In the genomic region with DNA sequence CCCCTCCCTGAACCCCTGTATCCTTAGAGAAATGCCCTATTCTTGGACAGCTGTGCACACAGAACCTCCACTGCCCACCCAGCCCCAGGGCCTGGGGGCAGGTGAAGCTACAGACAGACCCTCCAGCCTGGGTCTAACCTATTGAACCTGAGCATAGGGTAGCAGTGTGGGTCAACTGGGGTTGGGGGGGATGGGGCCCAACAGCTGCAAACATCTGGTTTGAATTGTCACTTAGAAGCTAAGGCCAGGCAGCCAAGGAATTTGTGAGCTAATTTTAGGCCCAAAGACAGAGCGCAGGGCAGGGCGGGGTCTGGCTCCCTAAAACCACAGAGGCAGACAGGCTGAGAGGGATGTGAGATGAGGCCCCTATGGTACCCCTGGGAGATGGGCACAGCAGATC, we compare ENCODE assay signal across 14 mouse cellular contexts. TPM values are rescaled to one million over a fixed set of nuclear protein-coding genes. Genes with fewer than 3 reads are reported as not detected.
DNase-seq lines count a peak whose midpoint lies in the region; ATAC-seq and TF ChIP-seq lines count a peak whose summit lies in the region.
"Had no signal": no experiment of that assay in that cellular context is flagged by ENCODE, and none has a peak within 500 bp of the region (broad histone marks: within the 10 kb centered on the region; RNA-seq: fewer than 3 reads in every experiment).

No protein-coding gene starts in this region.

- no peak overlapping the region for H3K27ac ChIP-seq in heart, embryonic 11.5 days (ENCODE audit: low read depth, low read length)
- peak overlapping the region; percentile 50 for H3K27ac ChIP-seq in lung, embryonic 15.5 days
- peak overlapping the region; percentile 85 for H3K27ac ChIP-seq in limb, embryonic 10.5 days
- no peak overlapping the region for H3K27ac ChIP-seq in stomach, postnatal 0 days (replicated peaks)
- H3K27ac ChIP-seq: hindbrain, embryonic 13.5 days; liver, embryonic 14.5 days; midbrain, embryonic 13.5 days had no signal

- no peak; the same call in 1 of the 2 replicates for ATAC-seq in heart, embryonic 11.5 days (replicated peaks; ENCODE audit: insufficient number of reproducible peaks, low FRiP score, low TSS enrichment)
- ATAC-seq in lung, embryonic 15.5 days (ENCODE audit: borderline replicate concordance, extremely low read depth, low FRiP score, low TSS enrichment): peak; percentile 37
- peak; percentile 57; the same call in 1 of the 2 replicates for ATAC-seq in stomach, postnatal 0 days (ENCODE audit: low FRiP score, low TSS enrichment)
- ATAC-seq: midbrain, embryonic 13.5 days had no signal

- WGBS in heart, embryonic 11.5 days (ENCODE audit: insufficient replicate concordance): 40% methylated on average over 2 of the region's 2 CpGs
- WGBS in lung, embryonic 15.5 days: 52% methylated on average over 2 of the region's 2 CpGs
- WGBS in limb, embryonic 10.5 days: 12% methylated on average over 2 of the region's 2 CpGs
- WGBS in stomach, postnatal 0 days: 51% methylated on average over 2 of the region's 2 CpGs

- H3K4me2 ChIP-seq in heart, embryonic 11.5 days: no peak overlapping the region
- H3K4me2 ChIP-seq in lung, embryonic 15.5 days: no peak overlapping the region
- H3K4me2 ChIP-seq in stomach, postnatal 0 days (replicated peaks; ENCODE audit: low read depth): no peak overlapping the region
- H3K4me2 ChIP-seq: hindbrain, embryonic 13.5 days; midbrain, embryonic 13.5 days had no signal

- TF ChIP-seq EP300 in stomach, postnatal 0 days (optimal IDR thresholded peaks at IDR 0.05): no peak

- H3K9me3 ChIP-seq in heart, embryonic 11.5 days (replicated peaks; ENCODE audit: control insufficient read depth, low read length): no peaks in the 10 kb centered on the region
- no peaks in the 10 kb centered on the region for H3K9me3 ChIP-seq in lung, embryonic 15.5 days
- H3K9me3 ChIP-seq in limb, embryonic 10.5 days (replicated peaks): no peaks in the 10 kb centered on the region
- H3K9me3 ChIP-seq in stomach, postnatal 0 days (ENCODE audit: control insufficient read depth, low read length): no peaks in the 10 kb centered on the region

- no peak for TF ChIP-seq CTCF in stomach, postnatal 0 days (IDR thresholded peaks at IDR 0.05; ENCODE audit: low read depth)

- no peak overlapping the region for H3K4me3 ChIP-seq in heart, embryonic 11.5 days (ENCODE audit: low read depth, low read length)
- H3K4me3 ChIP-seq in lung, embryonic 15.5 days: no peak overlapping the region
- H3K4me3 ChIP-seq in limb, embryonic 10.5 days: peak overlapping the region; percentile 30
- H3K4me3 ChIP-seq in stomach, postnatal 0 days (ENCODE audit: low read depth, low read length): no peak overlapping the region
- H3K4me3 ChIP-seq: hindbrain, embryonic 13.5 days; midbrain, embryonic 13.5 days had no signal

- H3K27me3 ChIP-seq in heart, embryonic 11.5 days (ENCODE audit: control insufficient read depth, insufficient read depth, low read length): peaks cover 5% of the 10 kb centered on the region
- H3K27me3 ChIP-seq in lung, embryonic 15.5 days: no peaks in the 10 kb centered on the region
- no peaks in the 10 kb centered on the region for H3K27me3 ChIP-seq in limb, embryonic 10.5 days (ENCODE audit: low read depth, poor library complexity, severe bottlenecking)
- no peaks in the 10 kb centered on the region for H3K27me3 ChIP-seq in stomach, postnatal 0 days (ENCODE audit: control insufficient read depth, insufficient read depth, low read length)
- H3K27me3 ChIP-seq: midbrain, embryonic 13.5 days had no signal

- no peaks in the 10 kb centered on the region for H3K36me3 ChIP-seq in heart, embryonic 11.5 days (ENCODE audit: control insufficient read depth, insufficient read depth, low read length)
- no peaks in the 10 kb centered on the region for H3K36me3 ChIP-seq in lung, embryonic 15.5 days
- H3K36me3 ChIP-seq in limb, embryonic 10.5 days: no peaks in the 10 kb centered on the region
- H3K36me3 ChIP-seq in stomach, postnatal 0 days (ENCODE audit: control insufficient read depth, insufficient read depth, low read length): no peaks in the 10 kb centered on the region
- H3K36me3 ChIP-seq: hindbrain, embryonic 13.5 days; midbrain, embryonic 13.5 days had no signal

- 0 out of 2 replicates have a peak overlapping the region, but pooled peaks have one; percentile 10 for H3K9ac ChIP-seq in heart, embryonic 11.5 days (ENCODE audit: low read depth, low read length)
- H3K9ac ChIP-seq in lung, embryonic 15.5 days: no peak overlapping the region
- no peak overlapping the region for H3K9ac ChIP-seq in stomach, postnatal 0 days (ENCODE audit: low read length)
- H3K9ac ChIP-seq: hindbrain, embryonic 13.5 days; liver, embryonic 14.5 days; midbrain, embryonic 13.5 days had no signal

- H3K4me1 ChIP-seq in heart, embryonic 11.5 days (ENCODE audit: control insufficient read depth, insufficient read depth, low read length): peaks cover 5% of the 10 kb centered on the region; the same call in 1 of the 2 replicates
- H3K4me1 ChIP-seq in lung, embryonic 15.5 days: peaks cover 22% of the 10 kb centered on the region
- peaks cover 60% of the 10 kb centered on the region for H3K4me1 ChIP-seq in limb, embryonic 10.5 days
- no peaks in the 10 kb centered on the region; the same call in 1 of the 2 replicates for H3K4me1 ChIP-seq in stomach, postnatal 0 days (replicated peaks; ENCODE audit: control insufficient read depth, insufficient read depth)
- H3K4me1 ChIP-seq: hindbrain, embryonic 13.5 days; midbrain, embryonic 13.5 days had no signal

- no peak for DNase-seq in heart, adult 18-20 months
- no peak for DNase-seq in lung, adult 18-20 months
- peak; percentile 81 for DNase-seq in limb, embryonic 10.5 days (ENCODE audit: low spot score)
- no peak for DNase-seq in stomach, postnatal 0 days (ENCODE audit: low spot score)
- DNase-seq in ovary, postnatal 36 days (ENCODE audit: low spot score): no peak
- no peak for DNase-seq in layer of hippocampus, adult 9-11 months
- DNase-seq: adrenal gland, adult 2 months; right cerebral cortex, postnatal 4 days; thymus, adult 18-20 months had no signal

RNA-seq across cellular contexts. Expression of gene Tmem119, which starts 7.9 kb away (rescaled TPM):
- 11.7 and 12.3 TPM in 2 replicates for polyA plus RNA-seq in heart, embryonic 11.5 days (2014; fragmentation: Nextera tagmentation; extraction: Ambion mirVana)
- 1 to 10 TPM; 2.7 to 5.1 TPM for total RNA-seq in heart, adult 18-20 months (2021)
- polyA plus RNA-seq in lung, embryonic 15.5 days (2015; fragmentation: Nextera tagmentation; extraction: Ambion mirVana): 47.0 and 48.1 TPM in 2 replicates
- polyA plus RNA-seq in limb, embryonic 10.5 days (2016; fragmentation: Nextera tagmentation; extraction: Ambion mirVana): 159 and 218 TPM in 2 replicates
- polyA plus RNA-seq in stomach, postnatal 0 days (2015; fragmentation: Nextera tagmentation; extraction: Ambion mirVana): 35.3 and 36.6 TPM in 2 replicates

RNA-seq across cellular contexts. Expression of gene Selplg, which starts 24.3 kb away (rescaled TPM):
- 0.97 and 1.5 TPM in 2 replicates for polyA plus RNA-seq in heart, embryonic 11.5 days (2014; fragmentation: Nextera tagmentation; extraction: Ambion mirVana)
- 1 to 10 TPM; 4.4 to 7.3 TPM for total RNA-seq in heart, adult 18-20 months (2021)
- 4.6 and 8.2 TPM in 2 replicates for polyA plus RNA-seq in lung, embryonic 15.5 days (2015; fragmentation: Nextera tagmentation; extraction: Ambion mirVana)
- polyA plus RNA-seq in limb, embryonic 10.5 days (2016; fragmentation: Nextera tagmentation; extraction: Ambion mirVana): 0.60 and 0.80 TPM in 2 replicates
- polyA plus RNA-seq in stomach, postnatal 0 days (2015; fragmentation: Nextera tagmentation; extraction: Ambion mirVana): 2.0 and 2.6 TPM in 2 replicates

RNA-seq across cellular contexts. Expression of gene Iscu, which starts 35.6 kb away (rescaled TPM):
- 104 and 106 TPM in 2 replicates for polyA plus RNA-seq in heart, embryonic 11.5 days (2014; fragmentation: Nextera tagmentation; extraction: Ambion mirVana)
- 100 to 1,000 TPM; 207 to 210 TPM for total RNA-seq in heart, adult 18-20 months (2021)
- 108 and 111 TPM in 2 replicates for polyA plus RNA-seq in lung, embryonic 15.5 days (2015; fragmentation: Nextera tagmentation; extraction: Ambion mirVana)
- polyA plus RNA-seq in limb, embryonic 10.5 days (2016; fragmentation: Nextera tagmentation; extraction: Ambion mirVana): 106 and 112 TPM in 2 replicates
- polyA plus RNA-seq in stomach, postnatal 0 days (2015; fragmentation: Nextera tagmentation; extraction: Ambion mirVana): 154 and 166 TPM in 2 replicates

RNA-seq across cellular contexts. Expression of gene Sart3, which starts 35.9 kb away (rescaled TPM):
- 31.6 and 35.3 TPM in 2 replicates for polyA plus RNA-seq in heart, embryonic 11.5 days (2014; fragmentation: Nextera tagmentation; extraction: Ambion mirVana)
- 10 to 100 TPM in 1 of 2 experiments, 1 to 10 TPM in 1; 9.9 to 11.3 TPM for total RNA-seq in heart, adult 18-20 months (2021)
- 55.4 and 58.8 TPM in 2 replicates for polyA plus RNA-seq in lung, embryonic 15.5 days (2015; fragmentation: Nextera tagmentation; extraction: Ambion mirVana)
- polyA plus RNA-seq in limb, embryonic 10.5 days (2016; fragmentation: Nextera tagmentation; extraction: Ambion mirVana): 90.9 and 100 TPM in 2 replicates
- polyA plus RNA-seq in stomach, postnatal 0 days (2015; fragmentation: Nextera tagmentation; extraction: Ambion mirVana): 10.4 and 11.2 TPM in 2 replicates

Comparison
In these comparisons a context has a peak if more than half of its experiments do, and no peak if none do; other contexts are left out.
1. H3K27ac ChIP-seq: peak in lung, embryonic 15.5 days (single experiment) and limb, embryonic 10.5 days (single experiment); none in heart, embryonic 11.5 days (single experiment) and stomach, postnatal 0 days (single experiment).